Mouse (Mus musculus): ENCODE measurements around the gene Samd9l.
"Not testable (repeated sequence)": the region's sequence is repeated elsewhere in the genome, so short reads cannot be mapped to it uniquely, and the experiment has no call there.

- TF ChIP-seq POLR2A (IDR thresholded peaks at IDR 0.05; ENCODE audit: control insufficient read depth, extremely low read depth, insufficient read depth, low read length, poor library complexity); CTCF (IDR thresholded peaks at IDR 0.05; ENCODE audit: borderline replicate concordance, control insufficient read depth, extremely low read depth, insufficient read depth, low read length, poor library complexity): not testable (repeated sequence)
Measured at GRCm38 (mm10) chr6:3424613-3425277, 25.4 kb upstream of the Samd9l start.
